Mouse (Mus musculus): ENCODE results near the gene Csrp1.

Gene Csrp1

DNA sequence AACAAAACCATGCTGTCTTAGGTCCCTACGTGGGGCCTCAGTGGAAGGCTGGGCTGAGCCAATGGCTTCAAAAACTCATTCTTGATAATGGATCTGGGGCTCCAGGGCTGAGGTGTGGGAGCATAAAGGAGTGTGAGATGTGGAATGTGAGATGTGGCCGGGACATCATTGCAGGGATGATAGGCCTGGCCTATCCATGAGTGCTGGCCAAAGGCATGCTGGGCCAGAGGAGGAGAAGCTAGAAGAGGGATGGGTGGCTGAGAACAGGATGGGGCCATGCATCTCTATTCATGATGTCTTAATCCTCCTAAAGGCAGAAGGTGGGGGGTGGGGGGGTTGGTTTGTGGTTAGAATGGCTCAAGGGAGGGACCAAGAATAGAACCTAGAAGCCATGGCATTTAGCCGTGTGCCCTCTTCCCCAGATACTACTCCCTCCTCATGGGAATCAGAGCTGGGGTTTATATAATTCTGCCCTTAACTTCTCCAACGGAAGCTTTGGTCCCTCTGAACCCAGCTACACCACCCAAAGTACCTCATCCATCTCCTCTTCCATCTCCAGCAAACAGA lies 47.5 kb downstream of the Csrp1 start:
- intact Hi-C loops (cut with DNase I): no loop called here

DNA sequence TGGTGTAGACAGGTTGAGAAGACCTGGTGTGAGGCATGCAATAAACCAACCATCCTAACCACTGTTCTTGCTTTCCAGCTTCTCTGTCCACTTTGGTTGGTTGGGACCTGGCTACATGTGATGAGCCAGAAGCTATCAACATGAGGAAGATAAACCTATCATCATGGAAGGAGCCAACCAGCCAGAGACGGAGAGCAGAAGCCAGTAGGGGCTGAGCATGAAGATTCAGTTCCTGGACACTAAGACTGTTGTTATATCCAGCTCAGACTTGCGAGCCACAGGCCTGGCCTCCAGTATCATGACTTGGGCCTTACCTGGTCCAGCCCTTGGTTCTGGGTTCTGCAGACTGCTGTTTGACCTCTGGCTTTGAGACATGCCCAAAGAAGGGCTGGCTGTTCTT lies 48.5 kb downstream of the Csrp1 start:
- intact Hi-C loops (cut with DNase I): no loop called here

DNA sequence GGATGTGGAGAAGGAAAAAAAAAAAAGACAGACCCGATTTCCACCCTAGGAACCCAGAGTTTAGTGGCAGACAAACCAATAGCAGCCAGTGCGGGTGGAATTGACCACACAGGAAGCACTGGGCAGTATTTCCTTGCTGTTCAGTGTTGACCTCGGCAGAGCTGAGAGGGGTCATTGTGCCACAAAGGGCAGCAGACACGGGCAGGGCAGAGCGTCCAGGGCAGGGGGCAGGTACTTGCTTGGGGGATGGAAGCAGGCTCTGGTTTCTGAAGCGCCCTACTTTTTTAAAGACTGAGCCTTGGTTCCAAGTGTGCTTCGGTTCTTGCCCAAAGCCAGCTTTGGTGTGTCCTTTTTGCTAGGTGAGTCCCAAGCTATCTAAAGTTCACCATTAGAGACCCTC lies 50.4 kb downstream of the Csrp1 start:
- intact Hi-C loops (cut with DNase I): no loop called here

DNA sequence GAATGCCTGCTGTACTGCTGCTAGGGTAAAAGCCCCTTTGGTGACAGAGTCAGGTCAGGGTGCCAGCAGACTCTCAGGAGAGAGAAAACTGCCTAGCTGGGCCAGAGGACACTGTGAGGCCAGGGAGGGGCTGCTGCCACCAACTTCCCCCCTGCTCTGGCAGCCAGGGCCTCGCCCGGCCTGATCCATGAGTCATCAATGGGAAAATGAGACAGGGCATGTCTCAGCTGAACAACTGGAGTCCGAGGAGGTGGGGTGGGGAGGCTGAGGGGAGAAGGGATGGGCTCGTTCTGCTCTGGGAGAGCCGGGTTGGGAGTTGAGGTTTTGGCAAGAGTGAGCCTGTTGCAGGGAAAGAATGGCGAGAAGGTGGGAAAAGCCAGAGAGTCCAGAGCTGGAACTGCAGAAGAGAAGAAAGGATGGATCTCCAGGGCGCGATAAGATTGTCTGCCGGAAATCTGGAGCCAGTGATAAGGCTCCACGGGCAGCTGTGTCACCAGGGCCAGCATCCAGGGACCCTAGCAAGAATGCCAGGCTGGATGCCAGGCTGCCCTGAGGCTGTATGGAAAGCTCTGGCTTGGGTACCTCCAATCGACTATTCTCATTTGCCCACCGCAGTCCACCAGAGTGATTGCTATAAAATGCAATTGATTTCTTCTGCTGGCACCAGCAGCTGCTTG lies 51.2 kb downstream of the Csrp1 start:
- intact Hi-C loops (cut with DNase I): no loop called here

DNA sequence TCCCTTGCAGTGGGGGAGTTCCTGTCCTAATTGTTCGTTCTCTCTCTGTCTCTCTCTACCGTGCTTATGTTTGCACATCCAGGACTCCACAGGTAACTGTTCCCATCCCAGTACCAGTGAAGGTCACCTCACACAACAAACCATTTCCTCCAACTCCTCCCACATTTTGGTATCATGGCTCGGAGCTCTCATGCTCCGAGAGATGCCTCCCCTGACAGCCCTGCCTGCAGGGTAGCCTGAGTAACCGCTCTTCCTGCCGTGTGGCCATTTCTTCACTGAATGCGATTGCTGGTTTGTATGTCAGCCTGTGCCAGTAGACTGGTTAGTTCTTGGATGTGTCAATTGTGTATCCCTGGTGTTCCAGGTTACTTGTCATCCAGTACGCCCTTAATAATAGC lies 51.7 kb downstream of the Csrp1 start:
- intact Hi-C loops (cut with DNase I): no loop called here

DNA sequence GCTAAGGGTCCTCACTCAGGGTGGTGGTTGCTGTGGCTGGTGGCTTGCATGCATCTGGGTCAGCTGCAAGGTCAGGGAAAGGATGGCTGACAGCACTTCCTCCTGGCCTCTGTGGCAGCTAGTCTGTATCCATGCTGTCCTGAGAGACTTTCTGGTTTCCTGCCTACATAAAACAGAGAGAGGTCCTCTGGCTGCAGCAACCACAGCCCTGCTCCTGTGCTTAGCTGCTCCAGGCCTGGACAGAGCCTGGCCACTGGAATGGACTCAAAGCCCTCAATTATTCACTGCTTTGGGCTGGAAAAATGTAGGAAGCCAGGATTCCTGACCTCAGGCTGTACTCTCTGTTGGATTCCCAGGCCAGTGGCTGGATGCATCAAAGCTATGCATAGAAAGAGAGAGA lies 56.7 kb downstream of the Csrp1 start:
- intact Hi-C loops (cut with DNase I): no loop called here

DNA sequence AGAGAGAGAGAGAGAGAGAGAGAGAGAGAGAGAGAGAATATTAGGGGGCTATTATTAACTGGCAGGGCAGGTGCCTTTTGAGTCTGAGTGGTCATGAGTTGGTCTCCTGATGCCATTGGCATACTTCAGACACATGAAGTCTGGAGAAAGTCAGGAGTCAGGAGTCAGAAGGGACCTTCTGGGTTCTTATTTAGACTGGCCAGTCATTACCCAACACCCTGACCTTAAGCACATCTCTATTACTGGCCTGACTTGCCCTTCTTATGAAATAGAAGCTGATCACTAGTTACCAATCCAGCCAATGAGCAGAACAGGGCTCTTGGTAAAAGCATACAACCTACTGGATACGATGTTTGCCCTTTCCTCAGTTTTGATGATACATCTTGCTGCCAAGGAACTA lies 57.2 kb downstream of the Csrp1 start:
- intact Hi-C loops (cut with DNase I): no loop called here

DNA sequence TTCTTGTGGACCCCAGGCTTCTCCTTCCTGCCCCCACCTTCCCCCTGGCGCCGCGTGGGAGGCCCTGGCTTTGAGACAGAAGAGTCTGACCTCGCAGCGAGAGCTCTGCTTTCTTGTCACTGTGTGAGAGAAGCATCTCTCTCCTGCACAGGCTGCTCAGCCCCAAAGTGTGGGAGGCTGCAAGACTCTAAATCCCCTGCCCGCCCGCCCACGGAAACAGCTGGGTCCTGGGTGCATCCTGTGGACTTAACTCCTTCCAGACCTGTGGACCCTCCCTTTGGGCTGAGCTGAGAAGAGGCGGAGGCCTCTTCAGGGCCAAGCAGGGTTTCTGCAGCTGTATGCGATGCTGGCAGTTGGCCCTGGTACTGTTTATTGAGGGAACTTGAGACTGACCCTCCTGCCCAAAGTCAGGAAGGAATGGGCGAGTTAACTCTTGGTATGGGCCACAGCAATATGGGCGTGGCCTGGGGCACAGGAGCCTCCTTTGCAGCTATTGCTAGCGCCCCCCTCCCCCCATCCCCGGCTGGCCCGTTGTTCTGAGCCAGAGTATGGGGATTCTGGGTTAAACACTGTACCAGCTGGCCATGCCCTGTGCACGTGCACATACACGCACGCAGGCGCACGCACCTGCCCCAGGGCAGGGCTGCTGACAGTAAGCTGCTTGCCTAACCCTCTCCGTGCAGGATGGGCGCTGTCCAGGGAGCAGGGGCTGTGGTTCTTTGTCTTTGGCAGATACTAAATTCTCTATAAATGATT lies 59.1 kb downstream of the Csrp1 start, which contains the start of gene Tnni1:
TSS of gene Tnni1 (plus strand) at position 655 of the 756 bp plus-strand sequence.
- intact Hi-C loops (cut with DNase I): no loop called here

DNA sequence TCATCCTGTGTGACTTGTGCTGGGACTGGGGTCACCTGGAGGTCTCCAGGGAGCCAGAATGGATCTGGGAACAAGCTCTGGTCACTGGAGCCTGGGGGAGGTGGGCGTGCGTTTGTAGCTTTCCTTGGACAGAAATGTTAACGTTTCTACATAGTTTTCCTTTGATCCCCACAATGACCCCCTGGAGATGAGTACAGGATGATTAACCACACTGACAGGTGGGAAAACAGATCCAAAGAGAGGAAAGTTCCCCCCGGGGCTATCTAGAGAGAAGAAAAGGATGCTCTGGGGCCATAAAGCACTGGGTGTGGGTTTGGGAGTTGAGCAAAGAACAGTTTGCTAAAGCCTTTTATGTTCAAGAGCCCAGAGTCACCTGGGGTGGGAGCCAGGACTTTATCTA lies 60.8 kb downstream of the Csrp1 start:
- intact Hi-C loops (cut with DNase I): loop anchor here (1.0 to 2.0 kb wide), 2 partner anchors 27 to 62 kb away; no protein-coding TSS in a partner anchor

DNA sequence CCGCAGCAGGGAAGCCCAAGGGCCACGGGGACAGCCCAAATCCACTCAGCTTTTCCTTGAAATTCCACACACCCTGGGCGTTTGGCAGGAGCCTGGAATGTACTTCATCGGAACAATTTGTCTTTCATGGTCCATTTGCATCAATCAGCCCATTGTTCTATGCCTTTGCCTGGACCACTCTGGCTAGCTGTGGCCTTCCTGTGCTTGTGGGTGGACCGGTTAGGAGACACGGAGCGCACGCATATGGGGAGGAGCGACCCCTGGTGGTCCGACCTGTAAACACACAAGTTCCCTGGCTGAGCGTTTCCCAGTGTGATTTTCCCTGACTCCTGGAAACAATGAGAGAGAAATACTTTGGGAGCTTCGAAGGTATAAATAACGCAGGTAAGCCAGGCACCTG lies 61.4 kb downstream of the Csrp1 start:
- intact Hi-C loops (cut with DNase I): loop anchor here (1.0 to 2.0 kb wide), 2 partner anchors 28 to 62 kb away; no protein-coding TSS in a partner anchor

DNA sequence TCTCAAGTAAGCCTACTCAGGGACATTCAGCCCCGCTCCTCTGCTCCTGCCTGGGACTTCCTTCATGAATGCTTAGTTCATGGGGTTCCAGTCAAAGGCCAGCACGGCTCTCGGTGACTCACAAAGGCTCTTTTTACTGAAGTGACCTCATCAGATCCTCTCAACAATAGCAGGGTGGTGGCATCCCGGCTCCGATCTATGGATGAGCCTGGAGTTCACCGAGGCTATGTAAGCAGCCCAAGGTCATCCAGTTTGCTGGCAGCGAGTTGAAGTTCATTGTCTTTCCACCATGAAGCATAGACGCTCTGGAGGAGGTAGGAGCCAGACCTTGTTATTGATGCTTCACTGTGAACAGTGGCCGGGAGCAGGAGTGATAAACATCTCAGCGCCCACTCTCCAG lies 63.0 kb downstream of the Csrp1 start:
- intact Hi-C loops (cut with DNase I): no loop called here

DNA sequence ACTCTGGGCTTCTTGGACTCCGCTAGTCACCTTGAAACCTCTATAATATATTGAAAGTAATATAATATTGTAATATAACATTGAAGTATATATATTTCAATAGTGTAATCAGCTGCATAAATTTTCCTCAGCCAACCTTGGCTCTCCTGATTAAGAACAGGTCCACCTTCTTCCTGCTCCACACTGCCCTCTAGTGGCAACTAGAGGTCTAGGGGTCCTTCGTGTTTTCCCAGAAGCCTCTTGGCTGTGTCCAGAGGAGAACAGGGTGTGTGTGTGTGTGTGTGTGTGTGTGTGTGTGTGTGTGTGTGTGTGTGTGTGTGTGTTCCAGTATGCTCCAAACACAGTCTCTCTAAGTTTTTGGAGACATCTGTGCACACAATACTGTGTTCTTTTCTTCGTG lies 67.9 kb downstream of the Csrp1 start:
- intact Hi-C loops (cut with DNase I): no loop called here

DNA sequence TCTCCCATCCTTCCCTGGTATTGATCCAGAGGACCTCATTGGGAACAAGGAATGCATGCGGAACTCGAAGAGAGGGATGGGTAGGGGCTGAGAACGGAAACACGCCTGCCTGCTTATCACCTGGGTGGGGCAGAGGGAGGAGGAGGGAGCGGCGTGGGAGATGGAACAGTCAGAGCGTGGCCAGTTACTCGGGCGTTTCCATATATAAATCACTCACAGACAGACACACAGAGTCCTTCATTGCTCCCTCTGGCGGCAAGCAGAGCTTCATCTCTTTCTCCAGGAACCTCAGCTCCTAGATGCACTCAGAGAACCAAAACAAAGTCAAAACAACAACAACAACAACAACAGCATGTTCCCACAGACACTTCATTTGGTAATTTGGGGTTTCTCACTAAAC lies 68.8 kb downstream of the Csrp1 start:
- intact Hi-C loops (cut with DNase I): no loop called here

DNA sequence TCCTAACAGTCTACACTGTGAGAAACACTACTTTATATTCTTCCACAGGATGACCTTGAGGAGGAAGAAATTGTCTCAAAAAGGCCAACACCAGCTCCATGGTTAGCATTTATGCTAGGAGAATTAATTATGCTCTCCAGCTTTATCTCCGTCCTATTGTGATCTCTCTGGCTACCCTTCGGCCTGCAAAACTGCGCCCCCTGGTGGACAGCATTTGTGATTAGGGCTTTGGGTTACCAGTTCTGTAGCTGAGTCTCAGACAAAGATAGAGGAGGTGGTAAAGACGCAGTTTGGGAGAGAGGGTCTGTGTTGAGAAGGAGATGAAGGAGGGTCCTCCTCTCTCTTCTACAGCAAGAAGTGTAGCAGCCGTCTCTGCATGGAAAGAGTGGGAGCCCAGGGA lies 70.0 kb downstream of the Csrp1 start:
- intact Hi-C loops (cut with DNase I): no loop called here

DNA sequence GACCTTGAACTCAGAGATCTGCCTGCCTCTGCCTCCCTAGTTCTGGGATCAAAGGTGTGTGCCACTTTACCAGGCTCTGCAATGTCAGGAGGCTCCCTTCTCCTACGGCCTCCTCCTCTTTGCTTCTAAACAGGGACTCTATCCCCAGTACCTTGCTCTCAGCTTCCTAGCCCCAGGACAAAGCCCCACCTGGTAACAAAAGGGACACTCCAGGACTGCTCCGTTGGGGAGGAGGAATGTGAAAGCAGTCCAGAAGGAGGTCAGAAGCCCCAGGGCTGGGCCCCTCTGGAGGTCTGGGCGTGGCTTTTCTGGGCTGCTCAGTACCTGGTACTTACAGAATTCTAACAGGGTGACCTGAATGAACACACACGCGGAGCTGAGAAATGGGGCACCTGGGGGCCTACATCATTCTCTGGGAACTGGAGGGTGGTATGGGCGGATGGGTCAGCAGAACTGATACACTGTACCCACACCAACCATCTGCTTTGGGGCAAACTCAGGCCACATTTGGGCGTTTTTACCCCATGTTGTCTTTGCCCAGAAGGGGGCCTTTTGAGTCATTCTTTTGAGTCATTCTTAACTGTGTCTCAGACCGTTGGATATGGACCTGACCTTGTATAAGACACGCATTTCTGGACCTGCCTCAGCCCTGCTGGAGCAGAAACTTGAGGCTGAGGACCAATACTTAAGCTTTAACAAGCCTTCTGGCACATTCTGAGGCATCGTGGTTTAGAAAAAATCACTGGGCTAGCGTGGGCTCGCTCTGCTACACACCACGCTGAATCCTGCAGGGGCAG lies 72.5 kb downstream of the Csrp1 start:
- intact Hi-C loops (cut with DNase I): no loop called here

DNA sequence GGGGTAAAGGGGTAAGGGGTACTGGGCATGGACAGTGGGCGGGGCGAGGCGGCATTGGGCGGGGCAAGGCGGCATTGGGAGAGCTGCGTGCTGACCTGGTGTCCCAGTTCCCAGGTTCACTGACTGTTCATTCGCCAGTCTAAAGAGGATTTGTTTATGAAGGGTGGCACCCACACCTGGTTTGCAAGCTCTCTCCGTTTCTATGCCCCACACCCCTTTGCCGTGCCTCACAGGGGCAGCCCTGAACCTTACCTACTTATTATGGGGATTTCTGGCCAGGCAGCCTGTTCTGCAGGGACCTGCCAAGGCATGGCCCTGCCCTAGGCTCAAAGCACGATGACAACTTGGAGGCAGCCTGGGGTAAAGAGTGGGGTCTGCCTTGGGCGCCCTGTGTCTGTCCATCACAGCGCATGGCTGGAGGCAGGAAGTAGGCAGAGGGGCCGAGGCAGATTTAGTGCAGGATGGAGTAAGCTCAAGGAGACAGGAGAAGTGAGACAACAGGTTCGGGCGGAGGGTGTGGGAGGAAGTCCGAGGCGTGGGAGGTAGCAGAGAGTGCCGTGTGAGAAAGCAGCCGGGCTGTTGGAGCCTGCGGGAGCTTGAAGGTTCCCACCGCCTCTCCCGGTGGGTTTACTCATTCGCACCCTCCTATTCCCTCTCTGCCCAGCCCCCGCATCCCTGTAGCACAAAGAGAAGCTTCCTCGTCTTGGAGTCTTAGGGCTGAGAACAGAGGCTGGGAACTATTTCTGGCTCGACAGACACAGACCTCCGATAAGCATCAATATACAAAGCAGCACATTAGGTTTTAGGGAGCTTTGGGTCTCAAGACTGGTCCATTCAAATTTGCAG lies 73.7 kb downstream of the Csrp1 start:
- intact Hi-C loops (cut with DNase I): no loop called here

DNA sequence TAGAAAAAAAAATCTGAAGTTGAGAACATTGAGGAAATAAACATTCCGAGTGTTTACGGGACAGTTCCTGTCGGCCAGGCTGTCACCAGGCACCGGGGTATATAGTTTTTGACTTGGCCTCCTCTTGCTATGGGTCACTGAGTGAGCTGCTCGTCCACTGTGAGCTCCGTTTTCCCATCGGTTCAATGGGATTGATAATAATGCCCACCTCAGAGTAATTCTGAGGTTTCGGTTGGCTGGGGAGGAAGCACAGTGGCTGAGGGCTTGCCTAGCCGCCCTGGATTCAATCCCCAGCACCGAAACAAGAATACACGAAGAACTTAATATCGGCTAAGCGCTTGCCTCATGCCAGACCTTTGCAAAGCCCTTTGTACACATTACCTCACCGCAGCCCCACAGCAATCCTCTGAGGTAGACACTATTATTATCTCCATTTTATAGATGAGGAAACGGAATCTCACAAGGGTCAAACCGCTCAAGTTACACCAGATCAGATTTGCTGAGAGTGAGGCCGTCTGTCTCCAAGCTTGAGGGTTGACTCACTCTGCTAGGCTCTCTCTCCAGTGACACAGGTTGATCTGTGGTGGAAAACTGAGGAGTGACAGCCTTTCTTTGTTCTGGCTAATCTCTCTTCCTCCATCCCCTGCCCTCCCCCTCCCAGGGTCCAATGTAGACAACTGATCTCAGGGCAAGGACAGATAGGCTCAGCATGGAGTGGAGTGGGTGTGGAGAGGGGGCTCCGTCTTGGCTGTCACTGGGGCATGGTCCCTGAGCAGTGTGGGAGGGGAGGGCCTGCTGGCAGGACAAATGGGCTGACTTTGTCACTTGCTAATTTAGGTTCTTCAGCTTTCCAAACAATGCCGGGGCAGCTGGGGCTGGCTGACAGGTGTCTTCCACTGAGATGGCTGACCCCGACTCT lies 74.6 kb downstream of the Csrp1 start:
- intact Hi-C loops (cut with DNase I): no loop called here

DNA sequence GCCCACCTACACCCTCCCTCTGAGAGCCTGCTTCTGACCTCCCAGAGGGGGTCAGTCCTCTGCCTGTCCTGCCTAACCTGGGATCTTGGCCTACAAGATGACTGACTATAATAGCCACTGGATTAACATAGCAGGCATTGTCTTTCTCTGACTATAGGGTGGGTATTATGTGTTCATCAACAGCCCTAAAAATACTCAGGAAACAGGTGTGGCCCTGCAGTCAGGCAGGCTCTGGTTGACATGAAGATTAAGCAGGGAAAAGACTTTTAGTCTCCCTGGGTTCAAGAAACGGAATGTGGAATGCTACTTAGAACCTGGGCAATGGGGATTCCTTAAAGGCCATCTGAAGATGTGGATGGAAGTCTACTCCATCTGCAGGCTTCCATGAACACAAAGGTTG lies 78.6 kb downstream of the Csrp1 start:
- intact Hi-C loops (cut with DNase I): no loop called here

DNA sequence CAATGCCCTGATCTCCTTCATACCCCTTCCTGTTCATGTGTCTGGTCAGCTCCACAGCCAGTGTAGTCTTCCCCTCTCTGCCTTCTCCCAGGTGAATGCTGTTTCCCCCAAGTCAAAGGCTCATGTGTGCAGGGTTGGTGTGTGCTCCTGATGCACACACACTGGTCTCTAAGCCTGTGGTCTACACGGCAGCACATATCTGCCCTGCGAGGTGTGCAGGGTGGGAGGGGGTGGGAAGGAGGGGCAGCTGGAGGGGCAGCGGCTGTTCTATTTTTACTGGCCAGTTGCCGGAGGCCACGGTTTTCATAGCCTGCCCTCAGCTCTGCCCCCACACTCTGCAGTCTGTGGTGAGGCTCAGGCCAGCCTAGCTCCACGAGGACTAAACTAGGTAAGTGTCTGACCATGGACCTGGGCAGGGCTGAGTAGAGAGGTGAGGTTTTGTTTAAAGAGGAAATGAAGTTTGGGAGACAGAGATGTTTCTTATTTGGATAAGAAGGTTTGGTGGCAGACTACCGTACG lies 79.3 kb downstream of the Csrp1 start:
- intact Hi-C loops (cut with DNase I): no loop called here

Data from adrenal gland (tissue).